Comparison of ENCODE assay signal across 17 mouse cellular contexts in genomic region chr12:73050811-73051580, GRCm38 (mm10). TPM values are rescaled to one million over a fixed set of nuclear protein-coding genes. Genes with fewer than 3 reads are reported as not detected.
A peak's percentile ranks its signal among the peaks of the same experiment; 100 is the strongest.
DNase-seq lines count a peak whose midpoint lies in the region; ATAC-seq lines count a peak whose summit lies in the region.
"Had no signal": no experiment of that assay in that cellular context is flagged by ENCODE, and none has a peak within 500 bp of the region (broad histone marks: within the 10 kb centered on the region; RNA-seq: fewer than 3 reads in every experiment).

No protein-coding gene starts in this region.

- no peaks in the 10 kb centered on the region for H3K36me3 ChIP-seq in forebrain, embryonic 10.5 days (replicated peaks)
- no peaks in the 10 kb centered on the region for H3K36me3 ChIP-seq in forebrain, embryonic 11.5 days (ENCODE audit: control insufficient read depth, insufficient read depth, low read length)
- H3K36me3 ChIP-seq in midbrain, embryonic 11.5 days (ENCODE audit: control insufficient read depth, insufficient read depth, low read length): no peaks in the 10 kb centered on the region
- no peaks in the 10 kb centered on the region for H3K36me3 ChIP-seq in midbrain, embryonic 15.5 days (replicated peaks)
- H3K36me3 ChIP-seq in hindbrain, embryonic 13.5 days: no peaks in the 10 kb centered on the region
- H3K36me3 ChIP-seq: forebrain, embryonic 15.5 days; heart, embryonic 13.5 days; hindbrain, embryonic 15.5 days had no signal

- intact Hi-C loops in left cerebral cortex, postnatal 36 days (cut with DNase I): no loop called here

- H3K27me3 ChIP-seq in forebrain, embryonic 10.5 days (ENCODE audit: poor library complexity, severe bottlenecking): peaks cover 100% of the 10 kb centered on the region
- peaks cover 98% of the 10 kb centered on the region for H3K27me3 ChIP-seq in forebrain, embryonic 11.5 days (ENCODE audit: control insufficient read depth, insufficient read depth, low read length)
- peaks cover 98% of the 10 kb centered on the region for H3K27me3 ChIP-seq in midbrain, embryonic 11.5 days (ENCODE audit: control insufficient read depth, insufficient read depth, low read length)
- H3K27me3 ChIP-seq in midbrain, embryonic 15.5 days (replicated peaks): peaks cover 82% of the 10 kb centered on the region
- H3K27me3 ChIP-seq in hindbrain, embryonic 13.5 days: peaks cover 100% of the 10 kb centered on the region

- ATAC-seq in forebrain, embryonic 11.5 days (replicated peaks; ENCODE audit: low FRiP score): no peak
- ATAC-seq in midbrain, embryonic 11.5 days (ENCODE audit: low FRiP score): no peak
- no peak for ATAC-seq in midbrain, embryonic 15.5 days (replicated peaks)
- no peak for ATAC-seq in hindbrain, embryonic 13.5 days (ENCODE audit: low FRiP score)
- ATAC-seq: forebrain, embryonic 15.5 days had no signal

- peak; percentile 36 for DNase-seq in forebrain, embryonic 10.5 days (ENCODE audit: extremely low spot score, low spot score)
- no peak for DNase-seq in forebrain, embryonic 11.5 days (ENCODE audit: low spot score)
- peak; percentile 95 for DNase-seq in midbrain, embryonic 11.5 days (ENCODE audit: low spot score, missing footprints)
- DNase-seq in retina, embryonic 14.5 days (ENCODE audit: low spot score): peak; percentile 81
- DNase-seq in left cerebral cortex, postnatal 36 days (ENCODE audit: low spot score in 2 of 2): no peak
- no peak for DNase-seq in urinary bladder, postnatal 25 days (ENCODE audit: low spot score)
- DNase-seq: cerebellum, adult 2 months; gastrocnemius, postnatal 14 days; lung, postnatal 4 days; thymus, postnatal 36 days had no signal

- under 1% methylated on average over 15 of the region's 15 CpGs for WGBS in forebrain, embryonic 10.5 days
- under 1% methylated on average over 15 of the region's 15 CpGs for WGBS in forebrain, embryonic 11.5 days
- 0% methylated on average over 15 of the region's 15 CpGs for WGBS in midbrain, embryonic 11.5 days
- under 1% methylated on average over 15 of the region's 15 CpGs for WGBS in midbrain, embryonic 15.5 days
- under 1% methylated on average over 15 of the region's 15 CpGs for WGBS in hindbrain, embryonic 13.5 days

- H3K9me3 ChIP-seq in forebrain, embryonic 10.5 days: no peaks in the 10 kb centered on the region
- no peaks in the 10 kb centered on the region for H3K9me3 ChIP-seq in forebrain, embryonic 11.5 days (ENCODE audit: control insufficient read depth, low read length)
- H3K9me3 ChIP-seq in midbrain, embryonic 11.5 days (ENCODE audit: control insufficient read depth, low read length): no peaks in the 10 kb centered on the region
- H3K9me3 ChIP-seq in midbrain, embryonic 15.5 days: no peaks in the 10 kb centered on the region
- no peaks in the 10 kb centered on the region for H3K9me3 ChIP-seq in hindbrain, embryonic 13.5 days
- H3K9me3 ChIP-seq: forebrain, embryonic 15.5 days; heart, embryonic 13.5 days; hindbrain, embryonic 15.5 days had no signal

- H3K4me1 ChIP-seq in forebrain, embryonic 10.5 days: peaks cover 67% of the 10 kb centered on the region
- H3K4me1 ChIP-seq in forebrain, embryonic 11.5 days (replicated peaks; ENCODE audit: control insufficient read depth, insufficient read depth, low read length): peaks cover 15% of the 10 kb centered on the region
- peaks cover 13% of the 10 kb centered on the region for H3K4me1 ChIP-seq in midbrain, embryonic 11.5 days (ENCODE audit: control insufficient read depth, insufficient read depth, low read length)
- peaks cover 14% of the 10 kb centered on the region for H3K4me1 ChIP-seq in midbrain, embryonic 15.5 days
- H3K4me1 ChIP-seq in hindbrain, embryonic 13.5 days (replicated peaks): peaks cover 25% of the 10 kb centered on the region

- H3K4me3 ChIP-seq in forebrain, embryonic 10.5 days: peak overlapping the region; percentile 5
- H3K4me3 ChIP-seq in forebrain, embryonic 11.5 days (ENCODE audit: low read depth, low read length): no peak overlapping the region
- no peak overlapping the region for H3K4me3 ChIP-seq in midbrain, embryonic 11.5 days (ENCODE audit: low read depth, low read length)
- no peak overlapping the region for H3K4me3 ChIP-seq in midbrain, embryonic 15.5 days
- H3K4me3 ChIP-seq in hindbrain, embryonic 13.5 days: no peak overlapping the region
- H3K4me3 ChIP-seq: forebrain, embryonic 15.5 days; hindbrain, embryonic 15.5 days; layer of hippocampus, adult 2 months had no signal

- H3K4me2 ChIP-seq in forebrain, embryonic 11.5 days (ENCODE audit: low read depth, low read length, severe bottlenecking): no peak overlapping the region
- no peak overlapping the region for H3K4me2 ChIP-seq in midbrain, embryonic 11.5 days
- H3K4me2 ChIP-seq in midbrain, embryonic 15.5 days: no peak overlapping the region
- H3K4me2 ChIP-seq in hindbrain, embryonic 13.5 days: 0 out of 2 replicates have a peak overlapping the region, but pooled peaks have one; percentile 13
- H3K4me2 ChIP-seq: forebrain, embryonic 15.5 days; heart, embryonic 13.5 days; hindbrain, embryonic 15.5 days had no signal

- no peak overlapping the region for H3K9ac ChIP-seq in forebrain, embryonic 11.5 days (ENCODE audit: low read length)
- H3K9ac ChIP-seq in midbrain, embryonic 11.5 days (ENCODE audit: low read length): no peak overlapping the region
- H3K9ac ChIP-seq in midbrain, embryonic 15.5 days: no peak overlapping the region
- no peak overlapping the region for H3K9ac ChIP-seq in hindbrain, embryonic 13.5 days
- H3K9ac ChIP-seq: forebrain, embryonic 15.5 days; heart, embryonic 13.5 days; hindbrain, embryonic 15.5 days had no signal

- H3K27ac ChIP-seq in forebrain, embryonic 10.5 days: no peak overlapping the region; the same call in 1 of the 2 replicates
- H3K27ac ChIP-seq in forebrain, embryonic 11.5 days (ENCODE audit: low read depth, low read length): no peak overlapping the region
- H3K27ac ChIP-seq in midbrain, embryonic 11.5 days (ENCODE audit: low read depth, low read length): no peak overlapping the region
- no peak overlapping the region for H3K27ac ChIP-seq in midbrain, embryonic 15.5 days
- no peak overlapping the region for H3K27ac ChIP-seq in hindbrain, embryonic 13.5 days
- H3K27ac ChIP-seq: forebrain, embryonic 15.5 days; heart, embryonic 13.5 days; hindbrain, embryonic 15.5 days; layer of hippocampus, adult 2 months had no signal

RNA-seq across cellular contexts. Expression of gene Six1, which starts 2.7 kb away (rescaled TPM):
- 10.7 and 11.4 TPM in 2 replicates for polyA plus RNA-seq in forebrain, embryonic 10.5 days (2016; fragmentation: Nextera tagmentation; extraction: Ambion mirVana)
- polyA plus RNA-seq in forebrain, embryonic 11.5 days (2014; fragmentation: Nextera tagmentation; extraction: Ambion mirVana): 11.0 and 12.6 TPM in 2 replicates
- polyA plus RNA-seq in midbrain, embryonic 11.5 days (2014; fragmentation: Nextera tagmentation; extraction: Ambion mirVana): 10.4 and 12.1 TPM in 2 replicates
- polyA plus RNA-seq in midbrain, embryonic 15.5 days (2015; fragmentation: Nextera tagmentation; extraction: Ambion mirVana): 0.82 and 1.3 TPM in 2 replicates
- polyA plus RNA-seq in hindbrain, embryonic 13.5 days (2015; fragmentation: Nextera tagmentation; extraction: Ambion mirVana): 2.6 and 5.7 TPM in 2 replicates
- total RNA-seq in left cerebral cortex, postnatal 36 days (2021): under 1 TPM; 0.35 to 0.86 TPM
- polyA plus RNA-seq: small intestine, adult 2 months had no signal

Comparison
In these comparisons a context has a peak if more than half of its experiments do, and no peak if none do; other contexts are left out.
1. DNase-seq: peak in forebrain, embryonic 10.5 days (single experiment), midbrain, embryonic 11.5 days (single experiment) and retina, embryonic 14.5 days (single experiment); none in forebrain, embryonic 11.5 days (single experiment), left cerebral cortex, postnatal 36 days (0 of 2) and urinary bladder, postnatal 25 days (single experiment).